7 mouse cellular contexts compared by ENCODE assay signal in the genomic region with DNA sequence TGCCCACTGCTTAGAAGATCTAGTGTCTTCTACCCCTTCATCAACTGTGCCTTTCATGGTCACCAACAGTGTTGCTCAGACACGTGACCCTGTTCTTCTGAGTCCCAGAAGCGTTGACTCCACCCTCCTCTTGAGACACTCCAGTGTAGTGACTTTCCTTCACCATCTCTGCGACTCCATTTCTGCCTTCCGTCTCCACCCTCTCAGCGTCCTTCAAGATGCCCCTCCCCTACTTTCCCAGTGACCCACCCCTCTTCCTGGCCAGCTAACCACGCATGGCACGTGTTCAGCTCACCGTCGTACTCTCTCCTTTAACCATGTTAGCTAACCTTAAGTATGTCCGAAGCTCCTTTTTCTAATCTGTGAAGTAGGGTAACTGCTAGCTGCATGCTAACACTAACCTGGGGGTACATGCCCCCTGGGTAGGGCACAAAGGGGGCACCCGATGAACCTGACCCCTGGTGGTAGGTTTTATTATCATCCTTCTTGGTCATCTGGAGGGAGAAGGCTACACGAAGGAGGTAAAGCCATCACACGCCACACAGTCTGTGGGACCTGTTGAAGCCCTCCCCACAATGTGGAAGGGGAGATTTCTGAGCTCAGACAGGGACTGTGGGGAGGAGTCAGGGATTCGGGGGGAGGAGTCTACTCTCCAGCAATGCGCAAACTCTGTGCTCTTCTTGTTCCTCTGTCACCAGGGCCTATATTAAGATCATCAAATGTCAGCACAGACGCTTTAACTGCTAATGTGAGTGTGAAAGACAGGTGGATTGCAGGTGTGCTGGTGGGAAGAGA.
DNase-seq lines count a peak whose midpoint lies in the region; ATAC-seq and TF ChIP-seq lines count a peak whose summit lies in the region.

No protein-coding gene starts in this region.

- no peak overlapping the region for H3K27ac ChIP-seq in neural tube, embryonic 12.5 days
- H3K27ac ChIP-seq in neural tube, embryonic 15.5 days (replicated peaks), result no peak overlapping the region
- H3K27ac ChIP-seq in forebrain, embryonic 12.5 days, result peak overlapping the region; percentile 73
- peak overlapping the region; percentile 59 for H3K27ac ChIP-seq in lung, embryonic 14.5 days (ENCODE audit: low read depth)

- H3K4me3 ChIP-seq in neural tube, embryonic 12.5 days, result no peak overlapping the region
- H3K4me3 ChIP-seq in neural tube, embryonic 15.5 days (replicated peaks), result no peak overlapping the region
- no peak overlapping the region for H3K4me3 ChIP-seq in forebrain, embryonic 12.5 days (replicated peaks)
- no peak overlapping the region for H3K4me3 ChIP-seq in lung, embryonic 14.5 days (ENCODE audit: low read depth, low read length)

- ATAC-seq in neural tube, embryonic 12.5 days (ENCODE audit: low FRiP score, low read depth), result 0 out of 2 replicates have a peak, but pooled peaks have one; percentile 25
- no peak for ATAC-seq in neural tube, embryonic 15.5 days (ENCODE audit: low FRiP score)
- ATAC-seq in forebrain, embryonic 12.5 days (ENCODE audit: low FRiP score), result peak; percentile 24
- ATAC-seq in lung, embryonic 14.5 days (ENCODE audit: insufficient read depth), result peak; percentile 45; the same call in 1 of the 2 replicates

- H3K9ac ChIP-seq in neural tube, embryonic 12.5 days, result no peak overlapping the region
- H3K9ac ChIP-seq in neural tube, embryonic 15.5 days (replicated peaks), result no peak overlapping the region
- H3K9ac ChIP-seq in forebrain, embryonic 12.5 days, result no peak overlapping the region
- H3K9ac ChIP-seq in lung, embryonic 14.5 days, result no peak overlapping the region

- peaks cover 27% of the 10 kb centered on the region for H3K4me1 ChIP-seq in neural tube, embryonic 12.5 days
- peaks cover 23% of the 10 kb centered on the region for H3K4me1 ChIP-seq in neural tube, embryonic 15.5 days
- H3K4me1 ChIP-seq in forebrain, embryonic 12.5 days, result peaks cover 26% of the 10 kb centered on the region
- peaks cover 8% of the 10 kb centered on the region; the same call in 1 of the 2 replicates for H3K4me1 ChIP-seq in lung, embryonic 14.5 days (ENCODE audit: insufficient read depth)

- no peak overlapping the region for H3K4me2 ChIP-seq in neural tube, embryonic 12.5 days (replicated peaks)
- H3K4me2 ChIP-seq in neural tube, embryonic 15.5 days, result no peak overlapping the region
- H3K4me2 ChIP-seq in forebrain, embryonic 12.5 days, result no peak overlapping the region
- H3K4me2 ChIP-seq in lung, embryonic 14.5 days, result no peak overlapping the region

- H3K36me3 ChIP-seq in neural tube, embryonic 12.5 days, result no peaks in the 10 kb centered on the region
- no peaks in the 10 kb centered on the region for H3K36me3 ChIP-seq in neural tube, embryonic 15.5 days
- H3K36me3 ChIP-seq in forebrain, embryonic 12.5 days (replicated peaks), result no peaks in the 10 kb centered on the region
- no peaks in the 10 kb centered on the region for H3K36me3 ChIP-seq in lung, embryonic 14.5 days (ENCODE audit: insufficient read depth)

- DNase-seq in lung, embryonic 14.5 days, result peak; percentile 31
- DNase-seq in thymus, postnatal 4 days, result peak; percentile 29
- DNase-seq in kidney, postnatal 10 days, result no peak
- no peak for DNase-seq in adrenal gland, adult 2 months

- H3K27me3 ChIP-seq in neural tube, embryonic 12.5 days (replicated peaks), result no peaks in the 10 kb centered on the region
- no peaks in the 10 kb centered on the region for H3K27me3 ChIP-seq in neural tube, embryonic 15.5 days (replicated peaks)
- H3K27me3 ChIP-seq in forebrain, embryonic 12.5 days, result peaks cover 21% of the 10 kb centered on the region
- H3K27me3 ChIP-seq in lung, embryonic 14.5 days (ENCODE audit: insufficient read depth, low read length), result no peaks in the 10 kb centered on the region

- TF ChIP-seq CTCF in lung, embryonic 14.5 days (IDR thresholded peaks at IDR 0.05; ENCODE audit: low read depth), result peak; percentile 43

- WGBS in neural tube, embryonic 12.5 days, result 80% methylated on average over 16 of the region's 16 CpGs
- 82% methylated on average over 16 of the region's 16 CpGs for WGBS in neural tube, embryonic 15.5 days
- 85% methylated on average over 16 of the region's 16 CpGs for WGBS in forebrain, embryonic 12.5 days
- WGBS in lung, embryonic 14.5 days, result 60% methylated on average over 16 of the region's 16 CpGs

- H3K9me3 ChIP-seq in neural tube, embryonic 12.5 days, result no peaks in the 10 kb centered on the region
- H3K9me3 ChIP-seq in neural tube, embryonic 15.5 days (replicated peaks), result no peaks in the 10 kb centered on the region
- no peaks in the 10 kb centered on the region; the same call in 1 of the 2 replicates for H3K9me3 ChIP-seq in forebrain, embryonic 12.5 days
- H3K9me3 ChIP-seq in lung, embryonic 14.5 days (ENCODE audit: low read depth, low read length), result no peaks in the 10 kb centered on the region

Comparison
In these comparisons a context has a peak if more than half of its experiments do, and no peak if none do; other contexts are left out.
1. H3K27ac ChIP-seq: peak in forebrain, embryonic 12.5 days (single experiment) and lung, embryonic 14.5 days (single experiment); none in neural tube, embryonic 12.5 days (single experiment) and neural tube, embryonic 15.5 days (single experiment).
2. DNase-seq: peak in lung, embryonic 14.5 days (single experiment) and thymus, postnatal 4 days (single experiment); none in kidney, postnatal 10 days (single experiment) and adrenal gland, adult 2 months (single experiment).